Mouse (Mus musculus): ENCODE measurements around the gene Impg1.
A peak's percentile ranks its signal among the peaks of the same experiment; 100 is the strongest.
"Not testable (repeated sequence)": the region's sequence is repeated elsewhere in the genome, so short reads cannot be mapped to it uniquely, and the experiment has no call there.

The Impg1 gene

DNA sequence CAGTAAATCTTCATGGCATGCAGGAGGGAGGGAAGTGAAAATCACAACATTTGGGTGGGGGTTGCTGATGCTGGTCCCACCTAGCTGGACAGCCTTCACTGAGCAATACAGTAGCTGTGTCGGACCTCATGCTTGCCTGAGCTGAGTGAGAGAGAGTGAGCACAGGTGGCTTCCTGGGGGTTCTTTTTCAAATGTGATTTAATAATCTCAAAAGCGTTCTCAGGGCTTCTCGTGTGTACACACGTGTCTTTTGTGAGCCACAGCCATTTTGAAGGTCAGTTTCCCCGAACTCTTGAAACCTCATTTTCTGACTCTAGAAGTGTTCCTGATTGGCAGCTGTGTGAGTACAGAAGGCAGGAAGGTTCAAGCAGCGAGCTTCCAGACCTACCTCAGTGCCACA, 122.8 kb downstream of the Impg1 start:
- no peak for DNase-seq

DNA sequence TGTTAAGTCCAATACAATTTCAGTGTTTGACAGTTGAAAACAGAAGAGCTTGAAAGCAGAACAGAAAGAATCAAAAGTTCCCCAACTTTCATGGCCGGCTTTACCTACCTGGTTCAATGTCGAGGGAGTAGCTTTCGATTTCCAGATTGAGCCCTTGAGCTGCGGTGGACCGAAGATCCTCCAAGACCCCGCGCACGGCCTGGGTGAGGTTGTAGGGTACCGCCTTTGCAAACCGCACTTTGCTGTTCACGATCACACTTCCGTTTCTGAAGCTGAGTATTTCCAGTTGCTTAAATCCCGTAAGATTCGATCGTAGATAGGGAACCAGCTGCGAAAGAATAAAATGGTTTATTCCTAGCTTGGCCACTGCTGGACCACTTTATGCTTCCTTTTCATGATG, 123.5 kb downstream of the Impg1 start:
- DNase-seq: no peak

DNA sequence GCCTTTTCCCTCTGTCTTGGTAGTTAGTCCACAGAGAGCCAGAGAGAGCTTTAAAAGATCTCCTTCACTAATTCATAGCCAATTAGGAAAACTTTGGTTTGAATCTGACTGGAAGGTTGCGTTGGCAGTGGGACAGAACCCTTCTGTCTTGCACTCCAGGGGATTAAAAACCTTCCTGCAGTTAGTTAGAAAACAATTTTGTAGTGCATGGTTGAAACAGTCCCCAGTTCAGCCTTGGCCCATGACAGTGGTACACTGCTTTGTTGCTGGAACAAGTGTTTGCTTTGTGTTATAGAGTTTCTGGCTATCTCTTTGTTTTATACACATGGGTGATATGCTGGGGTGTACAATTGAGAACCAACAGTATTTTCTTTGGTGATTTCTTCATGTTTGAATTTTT, 124.4 kb downstream of the Impg1 start:
- DNase-seq: no peak

DNA sequence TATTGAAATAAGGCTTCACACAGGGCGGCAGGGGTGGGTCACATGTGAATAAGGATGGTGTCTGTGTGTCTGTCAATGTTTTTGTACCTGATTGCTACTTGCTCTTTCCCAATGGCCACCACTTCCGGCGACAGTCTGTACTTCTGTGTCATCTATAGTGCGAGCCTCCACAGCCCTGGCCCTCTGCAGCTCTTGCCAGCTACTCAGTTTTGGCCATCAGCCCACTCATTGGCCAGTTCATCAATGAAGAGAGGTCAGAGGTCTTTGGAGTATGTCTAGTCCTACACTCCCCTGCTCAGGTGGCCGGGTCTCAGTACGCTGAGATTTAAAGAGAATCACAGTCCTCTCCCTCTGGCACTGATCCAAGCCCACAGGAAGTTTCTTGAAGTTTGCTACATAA, 127.3 kb downstream of the Impg1 start:
- no peak for DNase-seq

DNA sequence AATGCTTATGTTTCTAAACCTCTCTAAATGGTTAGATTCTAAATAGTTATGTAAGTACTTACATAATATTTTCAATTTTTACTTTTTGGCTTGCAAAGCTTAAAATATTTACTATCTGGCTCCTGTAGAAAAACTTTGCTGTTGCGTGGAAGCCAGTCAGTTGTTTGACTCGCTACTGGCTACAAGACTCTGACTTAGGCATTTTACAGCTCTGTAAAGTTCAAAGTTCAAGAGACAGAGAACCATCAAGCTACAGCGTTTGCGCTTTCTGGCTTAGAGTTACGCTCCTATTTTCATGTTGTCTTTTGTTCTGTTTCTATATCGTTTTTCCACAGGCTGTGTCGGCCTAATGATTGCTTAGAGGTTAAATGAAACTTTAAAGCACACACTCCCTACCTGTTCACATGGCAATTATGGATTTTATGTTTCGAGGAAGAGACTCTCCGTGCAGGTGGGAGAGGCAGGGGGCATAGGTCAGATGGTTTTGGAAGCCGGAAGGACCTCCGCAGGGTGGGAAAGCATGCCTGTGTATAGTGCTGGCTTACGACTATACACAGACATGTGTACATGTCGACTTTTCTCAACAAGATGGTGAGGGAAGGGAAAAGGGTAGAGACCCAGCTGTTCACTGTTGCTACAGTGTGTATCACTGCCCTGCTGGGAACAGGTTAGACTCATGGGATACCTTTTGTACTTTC, 129.5 kb downstream of the Impg1 start:
- DNase-seq: no peak

DNA sequence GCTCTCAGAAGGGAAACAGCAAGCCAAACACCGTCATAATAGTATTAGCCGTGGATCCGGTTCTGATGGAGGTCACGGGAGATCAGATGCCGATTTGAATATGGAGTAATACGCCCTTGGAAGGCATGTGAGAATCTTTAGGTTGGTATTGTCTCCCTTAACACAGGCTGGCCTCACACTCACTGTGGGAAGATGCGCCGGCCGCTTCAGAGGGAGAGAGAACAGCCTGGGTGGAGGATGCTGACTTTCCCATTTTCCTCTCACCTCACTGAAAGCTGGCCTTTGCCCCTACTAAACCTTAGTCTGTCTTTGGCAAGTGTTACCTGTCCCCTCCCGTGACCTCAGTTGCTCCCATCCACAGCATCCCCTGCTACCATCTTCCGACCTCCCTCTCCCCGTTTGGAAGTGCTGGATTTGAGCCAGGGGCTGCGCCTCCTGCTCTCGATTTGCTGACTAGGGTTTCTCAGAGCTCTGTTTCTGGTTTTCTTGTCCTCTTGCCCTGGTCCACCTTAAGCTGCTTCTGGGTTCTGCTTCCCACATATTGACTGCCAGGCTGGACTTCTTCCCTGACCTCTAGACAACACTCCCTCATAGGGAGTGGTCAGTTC, 131.2 kb downstream of the Impg1 start:
- DNase-seq: no peak

DNA sequence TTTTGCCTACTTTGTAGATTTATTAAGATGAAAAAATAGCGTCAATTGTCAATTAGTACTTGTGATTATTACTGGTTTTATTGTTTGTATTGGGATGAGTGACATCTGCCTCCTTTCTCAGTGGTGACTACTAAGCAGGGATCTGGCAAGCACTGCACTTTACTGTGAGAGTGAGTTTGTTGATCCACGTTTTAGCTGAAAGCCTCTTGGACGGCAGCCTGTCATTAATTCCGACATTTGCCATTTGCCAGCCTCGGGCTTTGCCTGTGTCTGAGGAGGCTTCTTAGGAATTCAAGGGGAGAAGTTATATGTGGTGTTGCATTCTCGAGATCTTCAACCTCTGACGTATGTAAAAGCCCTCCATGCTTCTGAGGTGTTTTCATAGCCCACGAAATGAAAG, 131.8 kb downstream of the Impg1 start:
- DNase-seq: no peak

DNA sequence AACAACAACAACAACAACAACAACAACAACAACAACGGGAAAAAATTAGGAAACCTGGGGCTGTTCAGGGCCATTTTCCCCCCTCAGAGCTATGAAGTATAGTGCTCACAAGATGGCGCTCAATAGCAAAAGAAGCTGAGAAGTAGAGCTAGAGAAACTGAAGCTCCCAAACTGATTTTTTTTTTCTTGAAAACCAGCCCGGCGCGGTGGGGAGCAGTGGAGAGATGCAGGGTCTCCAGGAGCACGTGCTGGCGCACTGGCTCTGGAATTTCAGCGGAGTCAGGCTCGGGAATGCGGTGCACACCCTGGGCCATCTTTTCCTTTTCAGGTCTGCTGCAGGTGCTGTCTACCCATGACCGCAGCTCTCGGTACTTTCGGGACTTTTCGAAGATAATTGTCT, 133.1 kb downstream of the Impg1 start:
- DNase-seq: peak; percentile 39

DNA sequence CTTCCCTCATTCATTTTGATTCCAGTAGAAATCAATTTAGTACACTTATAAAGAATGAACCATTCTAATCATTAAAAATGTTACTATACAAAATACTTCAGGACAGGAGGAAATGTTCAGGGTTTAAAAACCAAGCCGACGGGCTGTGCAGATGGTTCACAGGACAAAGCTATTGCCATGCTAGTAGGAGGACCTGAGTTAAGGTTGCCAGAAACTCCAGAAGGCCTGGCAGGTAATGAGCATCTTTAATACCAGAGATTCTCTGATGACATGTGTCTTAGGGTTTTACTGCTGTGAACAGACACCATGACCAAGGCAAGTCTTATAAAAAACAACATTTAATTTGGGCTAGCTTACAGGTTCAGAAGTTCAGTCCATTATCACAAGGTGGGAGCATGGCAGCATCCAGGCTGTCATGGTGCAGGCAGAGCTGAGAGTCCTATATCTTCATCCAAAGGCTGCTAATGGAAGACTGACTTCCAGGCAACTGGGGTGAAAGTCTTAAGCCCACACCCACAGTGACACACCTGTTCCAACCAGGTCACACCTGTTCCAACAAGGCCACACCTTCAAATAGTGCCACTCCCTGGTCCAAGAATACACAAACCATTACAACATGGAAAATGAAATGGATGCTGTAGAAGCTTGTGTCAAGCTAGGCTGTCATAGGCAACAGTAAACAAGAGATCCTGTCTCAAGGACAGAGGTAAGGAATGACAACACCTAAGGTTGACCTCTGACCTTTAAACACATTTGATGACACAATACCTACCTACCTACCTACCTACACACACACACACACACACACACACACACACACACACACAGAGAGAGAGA, 144.0 kb downstream of the Impg1 start:
- not testable (repeated sequence) for DNase-seq

DNA sequence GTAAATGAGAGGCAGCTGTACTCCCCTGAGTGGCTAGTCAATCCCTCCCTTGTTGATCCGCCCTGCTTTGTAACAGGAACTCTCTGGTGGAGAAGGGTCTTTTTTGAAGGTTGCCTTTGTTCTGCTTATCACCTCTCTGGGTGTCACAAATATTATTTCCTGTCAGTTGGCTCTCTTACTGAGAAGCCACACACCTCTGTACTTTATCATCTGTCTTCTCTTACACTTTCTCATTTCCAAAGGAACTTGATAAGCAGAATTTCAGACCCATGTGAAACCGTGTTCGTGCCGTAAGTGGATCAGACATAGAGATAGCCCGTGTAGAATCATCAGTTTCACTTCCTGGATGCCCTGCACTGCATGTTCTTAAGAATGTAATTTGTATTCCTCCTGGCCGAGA, 147.3 kb downstream of the Impg1 start:
- DNase-seq: no peak

DNA sequence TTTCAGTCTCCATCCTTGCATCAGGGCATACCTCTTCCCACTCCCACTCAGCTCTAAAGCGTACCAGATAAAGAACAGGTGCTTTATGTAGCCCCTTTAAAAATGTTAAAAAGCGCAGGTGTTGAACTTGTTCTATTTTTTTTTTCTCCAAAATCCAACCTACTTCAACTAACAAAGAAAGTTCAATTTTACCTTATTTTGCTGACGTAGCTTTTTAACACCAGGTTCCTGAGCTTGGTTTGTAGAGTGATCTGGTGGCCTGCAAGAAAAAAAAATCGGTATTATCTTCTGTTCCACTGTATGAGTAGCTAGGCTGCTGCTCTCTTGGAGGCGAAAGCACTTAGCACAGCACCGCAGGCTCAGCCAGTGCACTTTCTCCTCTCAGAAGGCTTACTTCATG, 149.4 kb downstream of the Impg1 start:
- DNase-seq: no peak

DNA sequence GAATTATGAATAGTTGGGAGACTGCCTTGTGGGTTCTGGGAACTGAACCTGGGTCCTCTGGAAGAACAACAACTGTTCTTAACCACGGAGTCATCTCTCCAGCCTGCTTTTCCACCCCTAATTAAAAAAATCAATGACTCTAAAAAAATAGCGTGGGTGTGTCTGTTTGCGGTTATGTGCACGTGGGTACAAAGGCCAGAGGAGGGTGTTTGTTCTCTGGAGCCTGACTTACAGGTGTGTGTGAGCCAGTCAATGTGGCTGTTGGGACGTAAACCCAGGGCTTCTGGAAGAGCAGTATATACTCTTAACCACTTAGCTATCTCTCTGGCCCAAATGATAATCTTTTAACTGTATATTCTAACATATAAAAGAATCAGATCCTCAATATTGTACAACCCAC, 151.7 kb downstream of the Impg1 start:
- DNase-seq: no peak

DNA sequence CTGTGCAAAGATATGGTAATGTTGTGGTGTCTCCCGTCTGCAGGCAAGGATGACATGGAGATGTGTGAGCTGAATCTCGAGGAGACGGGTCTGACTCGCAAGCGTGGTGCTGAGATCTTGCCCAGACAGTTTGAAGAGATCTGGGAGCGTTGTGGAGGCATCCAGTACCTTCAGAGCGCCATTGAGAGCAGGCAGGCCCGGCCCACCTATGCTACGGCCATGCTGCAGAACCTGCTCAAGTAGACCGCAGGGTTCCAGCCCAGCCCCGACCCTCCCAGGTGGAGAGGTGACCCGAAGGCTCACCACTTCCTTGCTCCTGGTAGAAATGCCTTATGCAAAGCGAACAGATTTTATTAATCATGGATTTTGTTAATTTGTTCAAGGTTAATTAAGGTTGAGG, 157.7 kb downstream of the Impg1 start:
- no peak for DNase-seq

DNA sequence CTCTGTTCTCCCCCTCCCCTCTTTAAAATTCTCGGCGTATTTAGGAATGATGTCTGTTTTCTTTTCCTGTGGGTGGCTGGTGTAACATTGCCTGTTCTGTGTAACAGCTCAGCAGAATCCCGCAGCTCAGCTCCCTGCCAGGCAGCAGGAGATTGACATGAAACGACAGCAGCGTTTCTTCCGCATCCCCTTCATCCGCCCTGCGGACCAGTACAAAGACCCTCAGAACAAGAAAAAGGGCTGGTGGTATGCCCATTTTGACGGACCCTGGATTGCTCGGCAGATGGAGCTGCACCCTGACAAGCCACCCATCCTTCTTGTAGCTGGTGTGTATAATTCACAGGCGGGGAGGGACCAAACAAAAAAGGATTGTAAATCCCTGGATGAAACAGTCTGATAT, 158.4 kb downstream of the Impg1 start:
- DNase-seq: peak; percentile 17

DNA sequence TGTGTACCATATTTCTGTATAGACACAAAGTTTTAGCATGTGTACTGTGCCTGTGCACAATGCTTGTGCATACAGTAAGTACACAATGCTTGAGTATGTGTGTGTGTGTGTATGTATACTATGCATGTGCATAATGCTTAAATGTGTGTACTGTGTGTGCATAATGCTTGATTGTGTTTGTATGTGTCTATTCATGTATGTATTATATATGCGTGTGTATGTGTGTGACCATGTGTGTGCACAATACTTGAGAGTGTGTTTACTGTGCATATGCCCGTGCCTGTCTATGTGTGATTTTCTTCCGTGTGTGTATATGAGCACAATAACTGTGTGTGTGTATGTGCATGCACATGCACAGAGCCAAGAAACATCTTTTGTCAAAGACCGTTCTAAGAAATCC, 158.9 kb downstream of the Impg1 start:
- no peak for DNase-seq

DNA sequence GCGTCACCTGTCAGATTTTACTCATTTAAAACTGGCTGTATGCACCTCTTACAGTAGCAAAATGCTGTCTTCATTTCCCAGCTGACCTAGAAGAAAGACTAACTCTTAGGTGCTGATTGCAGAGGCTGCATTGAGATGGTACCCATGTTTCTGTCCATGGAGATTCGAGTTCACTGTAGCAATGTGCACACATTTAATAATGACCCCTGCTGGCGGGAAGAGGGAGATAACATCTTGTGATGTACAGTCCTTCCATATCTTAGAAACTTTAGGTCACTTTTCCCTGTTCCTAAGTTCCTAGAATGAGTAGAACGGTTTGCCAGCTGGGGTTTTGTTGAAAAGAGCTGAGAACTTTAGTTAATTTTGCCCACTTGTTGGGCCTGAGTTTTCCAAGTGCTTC, 161.8 kb downstream of the Impg1 start:
- DNase-seq: no peak

DNA sequence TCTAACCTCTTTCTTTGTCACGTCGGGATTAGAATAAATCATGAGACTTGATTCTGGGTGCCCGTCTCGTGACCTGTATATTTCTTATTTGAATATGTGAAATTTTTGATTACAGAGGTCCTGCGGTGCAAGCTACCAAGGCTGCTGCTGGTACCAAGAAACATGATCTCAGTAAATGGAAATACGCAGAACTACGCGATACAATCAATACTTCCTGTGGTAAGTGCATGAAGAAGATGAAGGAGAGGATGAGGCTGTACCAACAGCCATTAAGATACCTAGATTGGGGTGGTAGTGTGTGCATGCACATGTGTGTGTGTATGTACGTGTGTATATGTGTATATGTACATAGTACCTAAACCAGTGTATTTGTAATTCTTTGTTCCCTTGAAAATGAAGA, 166.2 kb downstream of the Impg1 start:
- no peak for DNase-seq

DNA sequence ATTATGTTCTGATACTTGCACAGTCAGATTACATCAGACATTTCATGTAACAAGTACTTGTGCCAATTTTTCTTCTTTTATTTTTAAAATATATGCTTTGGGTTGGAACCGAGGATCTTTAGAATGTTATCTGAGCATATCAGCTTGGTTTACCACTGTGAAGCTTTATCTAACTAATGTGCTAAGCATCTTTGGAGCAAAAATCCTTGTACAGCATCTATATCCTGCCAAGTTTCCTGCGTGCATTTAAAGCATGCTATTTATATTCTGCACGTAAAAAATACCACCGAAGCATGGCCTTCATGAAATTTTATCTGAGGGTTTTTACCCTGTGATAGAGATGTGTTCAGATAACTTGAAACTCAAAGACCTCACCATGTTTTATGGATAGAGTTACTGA, 169.2 kb downstream of the Impg1 start:
- no peak for DNase-seq

DNA sequence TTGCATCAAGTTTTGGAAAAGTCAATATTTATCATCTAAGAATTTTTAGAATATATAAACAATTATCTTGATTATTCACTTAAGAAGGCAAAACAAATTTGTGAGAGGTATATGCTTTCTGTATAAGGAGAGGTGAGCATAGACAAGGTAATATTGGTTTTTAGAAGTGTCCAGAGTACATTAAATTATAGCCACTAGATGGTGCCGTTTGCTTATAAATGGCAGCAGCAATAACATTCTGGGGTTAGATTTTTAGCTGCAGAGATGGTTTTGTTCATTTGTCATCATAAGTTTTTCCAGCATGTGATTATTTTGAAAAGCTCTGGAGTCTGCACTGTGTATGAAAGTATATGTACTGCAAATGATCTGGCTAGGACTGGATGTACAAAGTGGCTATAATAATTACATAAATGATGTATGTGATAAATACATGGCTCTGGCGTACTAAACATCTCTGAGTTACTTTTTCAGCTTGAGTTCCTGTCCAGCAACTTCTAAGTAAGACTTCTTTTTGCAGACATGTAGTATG, 172.2 kb downstream of the Impg1 start:
- DNase-seq: no peak

DNA sequence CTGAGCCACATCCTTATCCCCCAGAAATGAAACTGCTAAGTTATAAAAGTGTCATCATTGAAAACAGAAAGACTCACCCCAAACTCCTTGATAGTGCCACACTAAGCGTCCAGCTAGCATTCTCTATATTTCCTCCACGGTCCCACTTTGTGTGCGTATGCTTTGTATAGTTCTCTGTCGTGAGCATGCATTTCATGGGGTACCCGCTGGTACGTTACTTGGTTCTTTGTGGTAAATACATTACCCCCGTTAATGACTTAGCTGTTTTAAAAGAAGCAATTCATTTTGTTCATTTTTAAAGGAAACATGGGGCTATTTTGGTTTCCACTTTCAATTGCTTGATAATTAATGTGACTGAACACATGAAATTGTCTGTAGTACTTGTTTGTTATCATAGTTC, 178.4 kb downstream of the Impg1 start:
- DNase-seq: no peak

DNA sequence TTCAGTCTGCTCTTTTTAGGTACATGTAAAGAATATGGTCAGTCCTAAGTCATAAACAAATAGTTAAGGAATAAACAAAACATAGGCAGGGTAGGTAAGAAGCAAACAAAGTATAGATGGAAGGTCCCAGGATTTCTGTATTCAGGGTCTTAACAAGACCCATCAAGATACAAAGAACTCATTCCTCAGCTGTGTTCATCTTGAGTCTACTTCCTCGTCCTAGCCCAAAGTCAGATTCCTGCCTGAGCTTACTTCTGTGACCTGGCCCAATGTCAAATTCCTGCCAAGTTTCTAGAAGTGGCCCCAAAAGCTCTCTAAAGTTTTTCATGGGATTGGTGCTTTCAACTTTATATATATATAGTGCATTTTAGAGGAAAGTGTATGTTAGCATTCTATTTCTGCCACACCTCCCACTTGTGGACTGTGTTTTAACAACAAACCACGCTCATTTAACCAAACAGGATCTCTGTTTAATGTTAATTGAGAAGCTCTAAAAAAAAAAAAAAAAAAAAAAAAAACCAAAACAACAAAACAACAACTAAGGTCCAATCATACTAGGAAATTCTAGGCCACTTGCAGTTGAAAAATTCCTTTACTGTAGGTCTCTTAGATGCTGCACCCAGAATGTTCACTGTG, 180.6 kb downstream of the Impg1 start:
- no peak for DNase-seq

DNA sequence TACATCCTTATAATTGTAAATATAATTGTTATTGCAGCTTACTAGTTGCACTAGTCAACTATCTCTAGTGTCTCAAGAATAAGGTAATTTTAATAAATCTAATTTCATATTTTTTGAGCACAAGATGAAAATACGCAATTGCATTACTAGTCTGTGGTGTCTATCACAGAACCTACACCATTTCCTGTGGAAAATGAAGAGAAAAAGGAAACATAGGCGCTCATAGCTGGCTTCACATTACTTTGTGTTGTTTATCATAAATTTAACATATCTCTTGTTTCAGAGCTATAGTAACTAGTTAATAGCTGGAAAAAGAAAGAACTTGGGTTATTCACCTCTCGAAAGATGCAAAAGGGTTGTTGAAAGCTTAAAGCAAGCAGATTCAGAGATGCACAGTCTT, 182.9 kb downstream of the Impg1 start:
- DNase-seq: no peak

DNA sequence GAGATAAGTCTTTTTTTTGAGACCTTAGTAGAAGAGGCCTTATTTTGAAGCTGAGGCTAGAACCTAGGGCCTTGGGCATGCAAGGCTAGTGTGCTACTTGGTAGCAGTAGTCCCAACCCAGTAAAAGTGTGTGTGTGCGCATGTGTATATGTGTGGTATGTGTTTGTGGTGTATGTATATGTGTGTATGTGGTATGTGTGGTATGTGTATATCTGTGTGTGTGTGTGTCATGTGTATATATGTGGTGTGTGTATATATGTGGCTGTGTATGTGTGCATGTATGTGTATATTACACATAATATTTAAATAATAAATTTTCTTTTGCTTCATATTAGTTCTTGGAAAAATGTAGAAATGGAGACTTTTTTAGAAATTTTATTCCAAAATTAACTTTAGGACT, 184.6 kb downstream of the Impg1 start:
- no peak for DNase-seq

DNA sequence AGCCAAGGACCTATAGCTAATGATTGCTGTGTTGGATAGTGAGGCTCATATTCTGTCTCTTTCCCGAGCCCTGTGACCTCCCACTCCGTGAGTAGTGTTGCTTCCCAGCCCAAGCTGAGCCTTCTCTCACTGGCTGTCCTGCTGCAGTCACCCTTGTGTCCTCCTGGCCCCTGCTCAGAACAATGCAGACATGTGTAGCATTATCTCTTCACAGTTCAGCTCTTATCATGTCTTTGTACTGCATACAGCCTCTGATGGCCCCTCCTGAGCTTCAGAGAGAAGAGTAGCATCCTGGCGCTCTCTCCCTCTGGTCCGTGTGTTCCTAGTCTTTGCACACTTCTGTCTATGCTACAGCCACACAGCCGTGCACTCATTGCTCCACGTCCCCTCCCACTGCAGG, 187.5 kb downstream of the Impg1 start:
- DNase-seq: no peak
